Mouse (Mus musculus) erythroblast, embryonic 14.5 days (primary cell): ENCODE measurements around the gene Capn7.

Source experiments
- GATA1 ChIP-seq: IDR thresholded peaks from 2 replicates; pipeline ENCODE4 v1.6.1; 2012; ENCODE audit warnings: low read length, inconsistent platforms, mixed read lengths
- TAL1 ChIP-seq: IDR thresholded peaks from 3 replicates; pipeline ENCODE4 v1.6.1; 2012; ENCODE audit warnings: low read length, inconsistent platforms, mixed read lengths

GRCm38 (mm10) chr14:31330957-31331356, 5.5 kb upstream of the Capn7 start:
- TF ChIP-seq GATA1 (no peak), TAL1 (no peak)
